In genomic region chr3:87152111-87152738, GRCm38 (mm10) we compare ENCODE assay signal across 9 mouse cellular contexts. TPM values are rescaled to one million over a fixed set of nuclear protein-coding genes. Genes with fewer than 3 reads are reported as not detected.
DNase-seq lines count a peak whose midpoint lies in the region; ATAC-seq and TF ChIP-seq lines count a peak whose summit lies in the region.
"Had no signal": no experiment of that assay in that cellular context is flagged by ENCODE, and none has a peak within 500 bp of the region (broad histone marks: within the 10 kb centered on the region; RNA-seq: fewer than 3 reads in every experiment).

No protein-coding gene starts in this region.

- WGBS in kidney, postnatal 0 days: 78% methylated on average over 4 of the region's 4 CpGs
- 65% methylated on average over 4 of the region's 4 CpGs for WGBS in embryonic facial prominence, embryonic 11.5 days
- 79% methylated on average over 4 of the region's 4 CpGs for WGBS in hindbrain, embryonic 11.5 days
- WGBS in midbrain, embryonic 16.5 days: 73% methylated on average over 4 of the region's 4 CpGs

- no peaks in the 10 kb centered on the region for H3K9me3 ChIP-seq in kidney, postnatal 0 days (replicated peaks; ENCODE audit: low read length)
- H3K9me3 ChIP-seq in embryonic facial prominence, embryonic 11.5 days (replicated peaks; ENCODE audit: control insufficient read depth, low read length): no peaks in the 10 kb centered on the region
- no peaks in the 10 kb centered on the region for H3K9me3 ChIP-seq in hindbrain, embryonic 11.5 days (ENCODE audit: control insufficient read depth, low read length)
- no peaks in the 10 kb centered on the region for H3K9me3 ChIP-seq in midbrain, embryonic 16.5 days (replicated peaks; ENCODE audit: control insufficient read depth, low read length, poor library complexity, severe bottlenecking)

- H3K9ac ChIP-seq in kidney, postnatal 0 days (ENCODE audit: low read depth, low read length): no peak overlapping the region
- H3K9ac ChIP-seq in embryonic facial prominence, embryonic 11.5 days (replicated peaks; ENCODE audit: low read length): no peak overlapping the region
- no peak overlapping the region for H3K9ac ChIP-seq in hindbrain, embryonic 11.5 days (ENCODE audit: low read depth, low read length)
- no peak overlapping the region for H3K9ac ChIP-seq in midbrain, embryonic 16.5 days (ENCODE audit: low read depth, low read length)

- peaks cover 43% of the 10 kb centered on the region for H3K4me1 ChIP-seq in kidney, postnatal 0 days (replicated peaks; ENCODE audit: insufficient read depth, low read length)
- H3K4me1 ChIP-seq in embryonic facial prominence, embryonic 11.5 days (ENCODE audit: control insufficient read depth, insufficient read depth, low read length): peaks cover 32% of the 10 kb centered on the region
- H3K4me1 ChIP-seq in hindbrain, embryonic 11.5 days (replicated peaks; ENCODE audit: control insufficient read depth, insufficient read depth, low read length): peaks cover 28% of the 10 kb centered on the region
- peaks cover 58% of the 10 kb centered on the region for H3K4me1 ChIP-seq in midbrain, embryonic 16.5 days (ENCODE audit: control insufficient read depth, insufficient read depth, low read length)

- H3K4me2 ChIP-seq in kidney, postnatal 0 days (ENCODE audit: low read length): no peak overlapping the region
- no peak overlapping the region for H3K4me2 ChIP-seq in embryonic facial prominence, embryonic 11.5 days (ENCODE audit: low read depth, low read length)
- no peak overlapping the region for H3K4me2 ChIP-seq in hindbrain, embryonic 11.5 days (replicated peaks; ENCODE audit: low read depth, low read length)
- no peak overlapping the region for H3K4me2 ChIP-seq in midbrain, embryonic 16.5 days (ENCODE audit: low read length)

- no peaks in the 10 kb centered on the region for H3K36me3 ChIP-seq in kidney, postnatal 0 days (ENCODE audit: insufficient read depth, low read length)
- no peaks in the 10 kb centered on the region for H3K36me3 ChIP-seq in embryonic facial prominence, embryonic 11.5 days (replicated peaks; ENCODE audit: control insufficient read depth, insufficient read depth, low read depth, low read length)
- no peaks in the 10 kb centered on the region for H3K36me3 ChIP-seq in hindbrain, embryonic 11.5 days (ENCODE audit: control insufficient read depth, insufficient read depth, low read length)
- H3K36me3 ChIP-seq in midbrain, embryonic 16.5 days (ENCODE audit: control insufficient read depth, insufficient read depth, low read length): no peaks in the 10 kb centered on the region

- no peak for ATAC-seq in kidney, postnatal 0 days (replicated peaks; ENCODE audit: low FRiP score, low read depth)
- ATAC-seq in embryonic facial prominence, embryonic 11.5 days (replicated peaks; ENCODE audit: insufficient number of reproducible peaks, low FRiP score, low TSS enrichment, low read depth): no peak
- no peak for ATAC-seq in hindbrain, embryonic 11.5 days (ENCODE audit: low FRiP score)
- ATAC-seq in midbrain, embryonic 16.5 days: no peak
- ATAC-seq: Patski had no signal

- H3K27me3 ChIP-seq in kidney, postnatal 0 days (ENCODE audit: insufficient read depth, low read length): no peaks in the 10 kb centered on the region
- H3K27me3 ChIP-seq in embryonic facial prominence, embryonic 11.5 days (ENCODE audit: control insufficient read depth, insufficient read depth, low read length): no peaks in the 10 kb centered on the region
- H3K27me3 ChIP-seq in hindbrain, embryonic 11.5 days (ENCODE audit: control insufficient read depth, insufficient read depth, low read length): no peaks in the 10 kb centered on the region
- H3K27me3 ChIP-seq in midbrain, embryonic 16.5 days (ENCODE audit: control insufficient read depth, insufficient read depth, low read depth, low read length): no peaks in the 10 kb centered on the region
- H3K27me3 ChIP-seq: Patski had no signal

- H3K27ac ChIP-seq in kidney, postnatal 0 days: peak overlapping the region; percentile 96
- H3K27ac ChIP-seq in embryonic facial prominence, embryonic 11.5 days (replicated peaks; ENCODE audit: low read depth, low read length): peak overlapping the region; percentile 98
- H3K27ac ChIP-seq in hindbrain, embryonic 11.5 days (ENCODE audit: low read depth, low read length): peak overlapping the region; percentile 90
- peak overlapping the region; percentile 44 for H3K27ac ChIP-seq in midbrain, embryonic 16.5 days (ENCODE audit: low read length)

- H3K4me3 ChIP-seq in kidney, postnatal 0 days (replicated peaks; ENCODE audit: low read depth, low read length): no peak overlapping the region
- no peak overlapping the region for H3K4me3 ChIP-seq in embryonic facial prominence, embryonic 11.5 days (ENCODE audit: low read depth, low read length)
- H3K4me3 ChIP-seq in hindbrain, embryonic 11.5 days (ENCODE audit: low read depth, low read length): no peak overlapping the region
- no peak overlapping the region for H3K4me3 ChIP-seq in midbrain, embryonic 16.5 days (ENCODE audit: low read depth, low read length)

- TF ChIP-seq CTCF in kidney, postnatal 0 days (IDR thresholded peaks at IDR 0.05; ENCODE audit: low read depth): no peak

- DNase-seq in kidney, postnatal 0 days (ENCODE audit: low spot score): no peak
- no peak for DNase-seq in kidney, postnatal 36 days
- DNase-seq in embryonic facial prominence, embryonic 11.5 days (ENCODE audit: low spot score): peak; percentile 22
- DNase-seq in hindbrain, embryonic 11.5 days (ENCODE audit: low spot score): no peak
- DNase-seq in layer of hippocampus, adult 9-10 months (ENCODE audit: low spot score): no peak
- DNase-seq in frontal cortex, postnatal 36 days (ENCODE audit: low spot score in 2 of 2): no peak
- no peak for DNase-seq in frontal cortex, postnatal 14 days (ENCODE audit: low spot score in 2 of 2)

RNA-seq across cellular contexts. Expression of gene Kirrel, which starts 22.3 kb away (rescaled TPM):
- 11.7 and 12.3 TPM in 2 replicates for polyA plus RNA-seq in kidney, postnatal 0 days (2015; fragmentation: Nextera tagmentation; extraction: Ambion mirVana)
- 12.0 and 13.4 TPM in 2 replicates for polyA plus RNA-seq in embryonic facial prominence, embryonic 11.5 days (2014; fragmentation: Nextera tagmentation; extraction: Ambion mirVana)
- 7.3 and 11.5 TPM in 2 replicates for polyA plus RNA-seq in hindbrain, embryonic 11.5 days (2014; fragmentation: Nextera tagmentation; extraction: Ambion mirVana)
- polyA plus RNA-seq in midbrain, embryonic 16.5 days (2015; fragmentation: Nextera tagmentation; extraction: Ambion mirVana): 5.6 and 6.9 TPM in 2 replicates

Comparison
In these comparisons a context has a peak if more than half of its experiments do, and no peak if none do; other contexts are left out.
1. H3K27ac ChIP-seq: peak in every context shown above with its lines; median percentile 98 in embryonic facial prominence, embryonic 11.5 days; 96 in kidney, postnatal 0 days; 90 in hindbrain, embryonic 11.5 days; 44 in midbrain, embryonic 16.5 days.